Mouse (Mus musculus): ENCODE data around the gene Ccdc162.
A peak's percentile ranks its signal among the peaks of the same experiment; 100 is the strongest.

The Ccdc162 gene

GRCm38 (mm10) chr10:41716029-41716897 is at the start of gene Ccdc162:
Gene Ccdc162, minus strand, starts transcription at chr10:41716634.
- peak; percentile 10 for DNase-seq

DNA sequence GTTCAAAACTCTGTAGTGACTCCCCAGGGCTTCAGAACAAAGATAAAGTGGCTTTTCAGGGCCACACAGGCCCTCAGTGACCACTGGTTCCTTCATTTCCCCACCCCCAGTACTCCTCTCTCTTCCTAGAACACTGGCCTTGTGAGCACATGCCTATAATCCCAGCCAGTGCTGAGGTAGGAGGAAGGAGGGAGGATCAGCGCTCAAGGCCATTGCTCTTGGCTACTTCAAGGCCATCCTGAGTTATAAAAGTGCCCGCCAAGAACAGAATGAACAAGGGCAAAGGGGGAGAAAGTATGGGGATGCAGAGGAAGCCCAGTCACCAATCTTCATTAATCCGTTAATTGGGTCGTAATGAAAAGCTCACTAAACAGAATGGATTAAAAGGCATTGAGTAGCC is 49.2 kb upstream of the Ccdc162 start:
- DNase-seq, result no peak

DNA sequence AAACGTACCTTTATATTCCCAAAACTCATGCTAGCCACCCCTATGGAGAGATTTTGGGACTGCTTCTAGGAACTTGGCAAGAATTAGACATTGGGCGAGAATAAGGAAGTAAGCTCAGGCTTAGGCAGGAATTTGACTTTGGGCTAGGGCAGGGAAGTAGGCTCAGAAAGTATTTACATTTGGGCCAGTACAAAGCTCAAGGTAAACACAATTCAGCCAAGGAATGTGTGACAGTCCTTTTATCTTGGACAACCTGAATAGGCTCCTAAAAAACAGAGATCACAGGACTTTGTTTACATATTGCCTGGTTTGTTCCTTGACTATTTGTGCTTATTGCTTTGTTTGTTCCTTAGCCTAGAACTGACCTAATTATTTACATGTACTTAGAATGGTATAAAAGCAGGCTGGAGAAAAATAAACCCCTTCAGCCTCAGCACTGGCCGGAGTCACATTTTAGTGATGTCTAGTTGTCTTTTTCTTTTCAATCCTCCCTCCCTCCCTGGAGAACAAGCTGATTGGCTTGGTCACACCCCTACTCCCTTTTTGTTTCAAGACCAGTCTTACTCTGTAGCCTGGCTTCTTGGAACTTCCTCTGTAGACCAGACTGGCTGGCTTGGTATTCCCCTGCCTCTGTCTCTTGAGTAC is 47.4 kb upstream of the Ccdc162 start:
- DNase-seq, result no peak

GRCm38 (mm10) chr10:41760866-41761265 is 44.4 kb upstream of the Ccdc162 start:
- no peak for DNase-seq

DNA sequence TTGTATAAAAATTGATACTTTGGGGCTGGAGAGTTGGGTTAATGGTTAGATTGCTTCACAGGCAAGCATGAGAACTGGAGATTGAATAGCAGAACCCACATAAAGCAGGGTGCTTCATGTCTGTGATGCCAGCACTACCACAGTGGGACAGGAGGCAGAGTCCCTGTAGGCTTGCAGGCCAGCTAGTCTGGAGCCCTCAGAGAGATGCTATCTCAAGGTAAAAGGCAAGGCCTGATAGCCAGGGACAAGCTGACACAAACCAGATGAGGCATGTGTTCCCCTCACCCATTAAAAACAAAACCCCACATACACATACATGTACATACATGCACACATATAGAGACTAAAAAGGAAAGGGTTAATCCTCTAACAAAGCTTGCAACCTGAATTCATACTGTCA is 41.6 kb upstream of the Ccdc162 start:
- DNase-seq, result no peak

DNA sequence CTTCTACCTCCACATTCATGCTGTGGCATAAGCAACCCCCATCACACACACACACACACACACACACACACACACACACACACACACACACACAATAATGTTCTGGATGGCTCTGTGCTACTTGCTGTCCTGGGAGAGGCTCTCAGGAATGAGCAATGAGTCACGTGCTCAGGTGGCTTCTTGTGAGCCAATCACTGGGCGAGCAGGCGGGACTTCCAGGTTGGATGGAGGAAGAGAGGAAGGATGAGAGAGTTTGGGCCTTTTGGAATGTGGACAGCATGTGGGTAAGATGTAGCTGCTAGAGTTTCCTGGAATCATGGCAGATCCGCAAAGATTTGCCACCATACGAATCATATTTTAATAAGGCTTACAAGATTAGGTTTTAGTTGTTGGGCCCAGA is 40.8 kb upstream of the Ccdc162 start:
- DNase-seq, result no peak

DNA sequence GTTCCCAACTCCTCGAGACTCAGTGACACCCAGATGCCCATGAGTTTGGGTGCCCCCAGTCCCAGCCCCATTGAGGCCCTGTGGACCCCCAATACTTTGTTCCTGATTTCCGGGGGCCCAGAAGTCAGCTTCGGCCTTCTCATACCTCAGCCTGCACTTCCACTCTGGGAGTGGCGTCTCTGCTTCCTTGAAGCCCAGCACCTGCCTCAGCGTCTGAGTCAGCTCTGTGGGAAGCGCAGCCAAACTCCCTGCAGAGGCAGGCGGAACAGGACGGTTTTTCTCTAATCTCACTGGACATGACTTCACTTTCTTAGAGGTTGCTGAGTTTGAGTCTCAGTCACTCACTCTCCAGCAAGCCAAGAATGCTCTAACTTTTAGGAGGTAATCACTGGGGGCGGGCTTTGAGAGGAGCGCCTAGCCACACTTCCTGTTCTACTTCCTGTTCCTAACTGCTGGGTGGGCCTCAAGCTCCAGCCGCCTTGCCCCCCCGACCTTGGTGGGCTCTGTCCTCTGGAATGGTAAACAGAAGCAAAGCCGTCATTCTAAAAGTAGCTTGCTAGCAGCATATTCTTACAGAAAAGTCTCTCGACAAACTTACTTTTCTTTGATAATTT is 35.5 kb upstream of the Ccdc162 start:
- no peak for DNase-seq

GRCm38 (mm10) chr10:41749306-41749705 is 32.9 kb upstream of the Ccdc162 start:
- DNase-seq, result no peak

DNA sequence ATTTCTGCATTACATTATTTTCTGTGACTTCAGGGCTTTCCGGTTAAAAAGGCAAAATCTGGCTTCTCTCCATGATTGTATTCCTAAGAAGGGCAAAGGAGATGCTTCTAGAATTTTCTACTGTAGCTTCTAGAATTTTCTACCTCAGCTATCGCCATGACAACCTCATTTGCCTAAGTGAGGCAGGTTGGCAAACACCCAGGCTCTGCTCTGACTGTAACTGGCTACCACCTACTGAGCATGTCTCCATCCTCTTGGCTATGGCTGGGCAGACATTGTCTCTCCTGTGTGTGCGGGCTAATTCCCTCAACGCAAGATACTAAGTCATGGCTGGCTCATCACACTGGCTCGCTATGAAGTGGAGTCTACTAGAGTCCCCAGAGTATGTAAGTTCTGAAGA is 30.1 kb upstream of the Ccdc162 start:
- DNase-seq, result no peak

DNA sequence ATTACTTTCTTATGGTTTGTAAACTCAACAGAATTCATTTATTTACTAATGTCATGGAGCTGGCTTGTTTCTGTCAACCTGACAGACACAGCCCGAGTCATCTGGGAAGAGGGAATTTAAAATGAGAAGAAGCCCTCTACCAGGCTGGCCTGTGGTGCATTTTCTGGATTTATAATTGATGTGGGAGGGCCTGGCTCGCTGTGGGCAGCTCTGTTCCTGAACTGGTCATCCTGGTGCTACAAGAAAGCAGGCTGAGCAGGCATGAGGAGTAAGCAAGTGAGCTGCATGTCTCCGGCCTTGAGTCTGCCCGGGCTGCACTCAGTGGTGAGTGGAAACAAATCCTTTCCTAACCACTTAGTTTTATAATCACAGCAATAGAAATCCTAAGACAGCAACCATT is 27.6 kb upstream of the Ccdc162 start:
- DNase-seq, result no peak

DNA sequence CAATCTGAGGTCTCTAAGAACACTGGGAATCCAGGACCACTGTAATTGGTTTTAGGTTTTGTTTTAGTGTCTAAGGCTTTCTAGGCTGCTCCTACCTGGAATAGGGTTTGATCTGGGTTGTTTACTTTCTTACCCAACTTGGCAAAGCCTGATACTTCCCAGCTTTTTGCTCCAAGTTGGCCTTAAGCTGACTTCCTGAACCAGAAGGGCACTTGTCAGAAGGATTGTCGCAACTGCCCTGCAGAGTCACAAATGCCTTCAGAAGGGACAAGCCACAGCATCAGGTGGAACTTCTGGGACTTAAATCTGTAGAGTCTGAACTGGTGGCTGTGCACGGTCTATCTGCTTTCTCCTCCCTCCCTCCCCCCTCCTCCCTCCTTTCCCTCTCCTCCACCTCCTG is 23.8 kb upstream of the Ccdc162 start:
- DNase-seq, result no peak

- no peak for DNase-seq
Observed at GRCm38 (mm10) chr10:41737245-41737644, 20.8 kb upstream of the Ccdc162 start.

DNA sequence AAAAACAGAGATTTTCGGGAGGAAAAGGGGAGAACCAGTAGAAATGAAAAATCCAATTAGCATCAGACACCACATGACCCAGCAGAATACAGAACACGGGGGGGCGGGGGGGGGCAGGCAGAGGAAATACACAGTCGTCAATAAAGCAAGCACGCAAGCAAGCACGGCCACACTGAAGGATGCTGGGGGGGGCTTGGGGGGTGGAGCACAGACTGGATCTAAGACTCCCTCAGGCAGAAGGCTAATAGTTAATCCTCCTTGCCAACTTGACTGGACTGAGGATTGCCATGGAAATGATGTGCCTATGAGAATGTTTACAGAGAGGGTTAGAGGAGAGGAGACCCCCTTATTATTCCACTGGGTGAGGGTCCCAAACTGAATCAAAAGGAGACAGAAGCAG is 19.0 kb upstream of the Ccdc162 start:
- no peak for DNase-seq

DNA sequence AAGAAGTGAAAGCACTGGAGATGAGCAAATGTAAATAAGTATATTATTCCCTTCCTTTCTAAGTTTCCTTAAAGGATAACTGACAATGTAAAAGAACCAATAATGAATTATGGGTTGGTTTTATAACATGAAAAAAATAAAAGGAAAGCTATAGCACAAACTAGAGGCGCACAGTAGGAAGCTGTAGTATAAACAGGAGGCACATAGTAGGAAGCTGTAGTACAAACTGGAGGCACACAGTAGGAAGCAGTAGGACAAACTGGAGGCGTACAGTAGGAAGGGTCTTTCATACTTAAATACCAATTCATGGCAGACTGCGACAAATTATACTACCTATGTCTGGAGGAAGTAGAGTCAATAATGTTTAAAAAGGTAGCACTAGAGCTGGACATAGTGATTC is 16.8 kb upstream of the Ccdc162 start:
- DNase-seq, result no peak

GRCm38 (mm10) chr10:41731932-41732331 is 15.5 kb upstream of the Ccdc162 start:
- no peak for DNase-seq

- no peak for DNase-seq
Observed at GRCm38 (mm10) chr10:41730746-41731145, 14.3 kb upstream of the Ccdc162 start.

DNA sequence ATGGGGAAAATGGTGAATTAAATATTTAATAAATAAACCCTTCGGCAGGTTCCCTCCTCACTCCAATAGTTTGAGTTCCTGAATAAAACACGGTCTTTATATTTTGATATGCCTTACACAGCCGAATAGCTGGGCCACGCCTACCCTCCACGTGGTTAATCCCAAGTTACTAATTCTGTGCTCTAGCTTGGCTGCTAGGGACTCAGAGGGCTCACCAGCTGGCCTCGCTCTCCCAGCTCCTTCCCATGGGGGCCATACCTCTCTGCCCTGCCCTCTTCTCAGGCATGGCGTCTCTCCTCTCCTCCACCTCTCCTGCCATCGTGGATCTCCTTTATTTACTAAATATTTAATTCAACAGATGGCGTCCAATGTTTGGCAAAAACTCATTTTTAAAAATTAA is 9.8 kb upstream of the Ccdc162 start:
- no peak for DNase-seq

DNA sequence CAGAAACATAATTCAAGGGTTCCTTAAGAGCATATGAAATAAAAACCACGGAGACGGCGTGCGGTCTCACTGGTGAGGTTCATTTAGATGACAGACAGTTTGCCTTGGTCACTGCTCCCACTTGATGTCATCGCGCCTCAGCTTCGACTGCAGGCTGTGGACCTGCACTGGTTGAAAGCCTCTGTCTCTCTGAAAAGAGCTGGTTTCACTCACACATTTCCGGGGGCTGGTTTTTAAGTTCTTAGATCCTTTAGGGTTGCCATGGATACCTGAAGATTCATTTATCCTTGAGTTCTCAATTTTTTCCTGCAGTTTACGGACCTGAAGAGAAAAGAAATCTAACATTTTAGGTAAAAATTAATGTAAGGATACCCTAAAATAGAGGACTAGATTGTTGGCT is 3.2 kb upstream of the Ccdc162 start:
- DNase-seq, result no peak

GRCm38 (mm10) chr10:41715557-41715956 is 877 bp downstream of the Ccdc162 start:
- DNase-seq, result no peak

GRCm38 (mm10) chr10:41711467-41711866 is 5.0 kb downstream of the Ccdc162 start:
- DNase-seq, result no peak

DNA sequence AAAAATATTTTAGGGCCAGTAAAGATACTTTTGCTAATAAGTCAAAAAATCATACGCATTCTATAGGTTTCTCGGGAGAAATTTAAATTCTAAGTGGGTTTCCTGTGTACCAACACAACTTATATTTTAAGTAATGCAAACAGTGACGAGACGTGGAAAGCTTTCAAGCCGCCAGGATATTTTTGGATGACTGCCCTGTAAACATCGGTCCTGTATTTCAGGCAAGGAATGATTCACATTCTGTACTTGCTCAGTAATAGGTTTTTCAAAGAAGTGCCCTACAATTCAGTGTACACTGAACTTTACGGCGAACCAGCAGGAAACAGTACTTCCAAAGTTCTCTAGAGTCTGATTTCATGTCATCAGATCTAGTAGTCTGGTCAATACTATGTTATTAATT is 5.7 kb downstream of the Ccdc162 start:
- no peak for DNase-seq

DNA sequence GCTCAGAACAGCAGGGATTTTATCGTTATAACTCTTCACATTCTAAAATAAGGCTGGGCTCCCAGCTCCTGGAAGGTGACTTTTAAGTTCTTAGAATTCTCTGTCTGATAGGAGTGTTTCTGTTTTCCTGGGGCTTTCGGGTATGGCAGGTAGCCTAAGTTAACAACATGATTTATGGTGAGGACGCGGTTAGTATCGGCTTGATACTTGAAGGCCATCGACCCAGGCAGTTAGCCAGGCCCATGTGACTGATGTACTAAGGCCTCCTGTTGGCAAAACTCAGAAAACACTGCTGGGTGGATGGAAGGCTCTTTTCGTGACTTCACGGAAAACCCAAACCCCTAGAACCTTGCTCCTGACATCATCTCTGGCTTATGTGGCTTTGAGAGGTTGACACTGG is 7.1 kb downstream of the Ccdc162 start:
- peak; percentile 10 for DNase-seq

- DNase-seq, result no peak
Observed at GRCm38 (mm10) chr10:41699669-41700068, 16.8 kb downstream of the Ccdc162 start.

DNA sequence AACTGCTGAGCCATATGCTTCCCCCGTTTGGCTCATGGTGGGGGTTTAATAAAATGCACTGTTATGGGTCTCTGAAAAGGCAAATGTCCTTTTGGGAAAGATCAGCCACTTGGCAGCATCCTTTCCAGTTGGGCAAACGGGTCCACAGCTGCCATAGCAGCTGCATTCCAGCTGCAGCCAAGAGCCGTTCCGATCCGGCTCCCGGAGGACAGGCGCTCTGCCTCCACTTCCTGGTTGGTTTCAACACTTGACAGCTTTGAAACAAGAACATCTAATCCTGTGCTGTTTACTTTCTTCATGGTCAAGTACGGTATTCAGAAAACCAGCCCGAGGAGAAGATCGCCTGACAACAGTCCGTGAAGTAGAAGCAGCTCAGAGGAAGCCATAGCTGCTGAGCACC is 19.4 kb downstream of the Ccdc162 start:
- no peak for DNase-seq
